8 mouse cellular contexts compared by ENCODE assay signal in genomic region chr7:4546591-4547131, GRCm38 (mm10). TPM values are rescaled to one million over a fixed set of nuclear protein-coding genes. Genes with fewer than 3 reads are reported as not detected.
DNase-seq lines count a peak whose midpoint lies in the region; ATAC-seq and TF ChIP-seq lines count a peak whose summit lies in the region.

No protein-coding gene starts in this region.

- H3K9ac ChIP-seq in embryonic facial prominence, embryonic 11.5 days (replicated peaks; ENCODE audit: low read length): peak overlapping the region; percentile 43
- H3K9ac ChIP-seq in heart, embryonic 12.5 days: no peak overlapping the region
- H3K9ac ChIP-seq in kidney, embryonic 15.5 days: peak overlapping the region; percentile 33; the same call in 1 of the 2 replicates
- H3K9ac ChIP-seq in limb, embryonic 12.5 days (replicated peaks): 0 out of 2 replicates have a peak overlapping the region, but pooled peaks have one; percentile 34
- H3K9ac ChIP-seq in midbrain, embryonic 14.5 days (replicated peaks; ENCODE audit: low read length): peak overlapping the region; percentile 71

- peak overlapping the region; percentile 65 for H3K4me2 ChIP-seq in embryonic facial prominence, embryonic 11.5 days (ENCODE audit: low read depth, low read length)
- H3K4me2 ChIP-seq in heart, embryonic 12.5 days: peak overlapping the region; percentile 65
- H3K4me2 ChIP-seq in kidney, embryonic 15.5 days: peak overlapping the region; percentile 75
- peak overlapping the region; percentile 72 for H3K4me2 ChIP-seq in limb, embryonic 12.5 days
- peak overlapping the region; percentile 82 for H3K4me2 ChIP-seq in midbrain, embryonic 14.5 days (ENCODE audit: low read length)

- 3% methylated on average over 26 of the region's 26 CpGs for WGBS in embryonic facial prominence, embryonic 11.5 days
- 5% methylated on average over 26 of the region's 26 CpGs for WGBS in heart, embryonic 12.5 days
- WGBS in kidney, embryonic 15.5 days: 3% methylated on average over 26 of the region's 26 CpGs
- WGBS in limb, embryonic 12.5 days: 3% methylated on average over 26 of the region's 26 CpGs
- under 1% methylated on average over 26 of the region's 26 CpGs for WGBS in midbrain, embryonic 14.5 days
- WGBS in thymus, adult 2 months: 7% methylated on average over 26 of the region's 26 CpGs

- H3K36me3 ChIP-seq in embryonic facial prominence, embryonic 11.5 days (replicated peaks; ENCODE audit: control insufficient read depth, insufficient read depth, low read depth, low read length): no peaks in the 10 kb centered on the region
- H3K36me3 ChIP-seq in heart, embryonic 12.5 days: no peaks in the 10 kb centered on the region
- H3K36me3 ChIP-seq in kidney, embryonic 15.5 days: no peaks in the 10 kb centered on the region
- H3K36me3 ChIP-seq in limb, embryonic 12.5 days: no peaks in the 10 kb centered on the region
- peaks cover 13% of the 10 kb centered on the region for H3K36me3 ChIP-seq in midbrain, embryonic 14.5 days (ENCODE audit: control insufficient read depth, insufficient read depth, low read length)
- H3K36me3 ChIP-seq in thymus, adult 2 months (ENCODE audit: control insufficient read depth, insufficient read depth, low read length): no peaks in the 10 kb centered on the region

- DNase-seq in brain, adult 2 months (ENCODE audit: low read depth, low spot score): peak; percentile 97
- peak; percentile 81 for DNase-seq in embryonic facial prominence, embryonic 11.5 days (ENCODE audit: low spot score)
- peak; percentile 97 for DNase-seq in midbrain, embryonic 14.5 days
- DNase-seq in telencephalon, adult 2 months (ENCODE audit: low read depth, low spot score): peak; percentile 95
- DNase-seq in thymus, adult 2 months: no peak

- TF ChIP-seq CTCF in thymus, adult 2 months (IDR thresholded peaks at IDR 0.05; ENCODE audit: borderline replicate concordance, control insufficient read depth, extremely low read depth, insufficient read depth, low read length, poor library complexity): no peak

- H3K27ac ChIP-seq in embryonic facial prominence, embryonic 11.5 days (replicated peaks; ENCODE audit: low read depth, low read length): no peak overlapping the region
- no peak overlapping the region for H3K27ac ChIP-seq in heart, embryonic 12.5 days (ENCODE audit: poor library complexity, severe bottlenecking)
- H3K27ac ChIP-seq in kidney, embryonic 15.5 days: no peak overlapping the region
- no peak overlapping the region for H3K27ac ChIP-seq in limb, embryonic 12.5 days
- H3K27ac ChIP-seq in midbrain, embryonic 14.5 days (replicated peaks; ENCODE audit: low read depth, low read length): peak overlapping the region; percentile 94
- no peak overlapping the region for H3K27ac ChIP-seq in thymus, adult 2 months (ENCODE audit: control insufficient read depth, insufficient read depth, low read length)

- H3K27me3 ChIP-seq in embryonic facial prominence, embryonic 11.5 days (ENCODE audit: control insufficient read depth, insufficient read depth, low read length): peaks cover 2% of the 10 kb centered on the region; the same call in 1 of the 2 replicates
- peaks cover 46% of the 10 kb centered on the region for H3K27me3 ChIP-seq in heart, embryonic 12.5 days (replicated peaks)
- peaks cover 9% of the 10 kb centered on the region for H3K27me3 ChIP-seq in kidney, embryonic 15.5 days
- H3K27me3 ChIP-seq in limb, embryonic 12.5 days: peaks cover 21% of the 10 kb centered on the region; the same call in 1 of the 2 replicates
- no peaks in the 10 kb centered on the region for H3K27me3 ChIP-seq in midbrain, embryonic 14.5 days (ENCODE audit: control insufficient read depth, insufficient read depth, low read length)
- no peaks in the 10 kb centered on the region; the same call in 1 of the 2 replicates for H3K27me3 ChIP-seq in thymus, adult 2 months (ENCODE audit: control insufficient read depth, insufficient read depth, low read length)

- TF ChIP-seq POLR2A in thymus, adult 2 months (IDR thresholded peaks at IDR 0.05; ENCODE audit: control insufficient read depth, extremely low read depth, insufficient read depth, low read length, poor library complexity): no peak

- H3K9me3 ChIP-seq in embryonic facial prominence, embryonic 11.5 days (replicated peaks; ENCODE audit: control insufficient read depth, low read length): no peaks in the 10 kb centered on the region
- H3K9me3 ChIP-seq in heart, embryonic 12.5 days (replicated peaks): no peaks in the 10 kb centered on the region
- H3K9me3 ChIP-seq in kidney, embryonic 15.5 days (replicated peaks): no peaks in the 10 kb centered on the region
- no peaks in the 10 kb centered on the region for H3K9me3 ChIP-seq in limb, embryonic 12.5 days
- no peaks in the 10 kb centered on the region for H3K9me3 ChIP-seq in midbrain, embryonic 14.5 days (ENCODE audit: control insufficient read depth, low read length)

- H3K4me1 ChIP-seq in embryonic facial prominence, embryonic 11.5 days (ENCODE audit: control insufficient read depth, insufficient read depth, low read length): no peaks in the 10 kb centered on the region; the same call in 1 of the 2 replicates
- H3K4me1 ChIP-seq in heart, embryonic 12.5 days (replicated peaks): peaks cover 15% of the 10 kb centered on the region
- H3K4me1 ChIP-seq in kidney, embryonic 15.5 days: peaks cover 16% of the 10 kb centered on the region
- H3K4me1 ChIP-seq in limb, embryonic 12.5 days (replicated peaks): peaks cover 8% of the 10 kb centered on the region
- peaks cover 11% of the 10 kb centered on the region for H3K4me1 ChIP-seq in midbrain, embryonic 14.5 days (ENCODE audit: control insufficient read depth, insufficient read depth, low read length)
- H3K4me1 ChIP-seq in thymus, adult 2 months (replicated peaks; ENCODE audit: control insufficient read depth, insufficient read depth, low read length): peaks cover 2% of the 10 kb centered on the region

- peak overlapping the region; percentile 31 for H3K4me3 ChIP-seq in embryonic facial prominence, embryonic 11.5 days (ENCODE audit: low read depth, low read length)
- peak overlapping the region; percentile 37 for H3K4me3 ChIP-seq in heart, embryonic 12.5 days
- peak overlapping the region; percentile 40 for H3K4me3 ChIP-seq in kidney, embryonic 15.5 days (replicated peaks)
- H3K4me3 ChIP-seq in limb, embryonic 12.5 days (replicated peaks): peak overlapping the region; percentile 40
- peak overlapping the region; percentile 59 for H3K4me3 ChIP-seq in midbrain, embryonic 14.5 days (replicated peaks; ENCODE audit: low read depth, low read length)
- H3K4me3 ChIP-seq in thymus, adult 2 months (ENCODE audit: control insufficient read depth, insufficient read depth, low read length): no peak overlapping the region

- peak; percentile 88 for ATAC-seq in embryonic facial prominence, embryonic 11.5 days (replicated peaks; ENCODE audit: insufficient number of reproducible peaks, low FRiP score, low TSS enrichment, low read depth)
- peak; percentile 73 for ATAC-seq in heart, embryonic 12.5 days (ENCODE audit: insufficient number of reproducible peaks, low FRiP score)
- ATAC-seq in kidney, embryonic 15.5 days (replicated peaks; ENCODE audit: low FRiP score): peak; percentile 79
- ATAC-seq in limb, embryonic 12.5 days (ENCODE audit: insufficient number of reproducible peaks, insufficient read depth, low FRiP score, low TSS enrichment, low read depth): peak; percentile 70
- ATAC-seq in midbrain, embryonic 14.5 days (ENCODE audit: low FRiP score, low TSS enrichment): peak; percentile 91

RNA-seq across cellular contexts. Expression of gene Syt5, which starts 0.7 kb away (rescaled TPM):
- 4.8 and 6.6 TPM in 2 replicates for polyA plus RNA-seq in embryonic facial prominence, embryonic 11.5 days (2014; fragmentation: Nextera tagmentation; extraction: Ambion mirVana)
- 1.4 and 1.6 TPM in 2 replicates for polyA plus RNA-seq in heart, embryonic 12.5 days (2016; fragmentation: Nextera tagmentation; extraction: Ambion mirVana)
- 6.5 and 7.5 TPM in 2 replicates for polyA plus RNA-seq in kidney, embryonic 15.5 days (2015; fragmentation: Nextera tagmentation; extraction: Ambion mirVana)
- 6.6 and 6.8 TPM in 2 replicates for polyA plus RNA-seq in limb, embryonic 12.5 days (2016; fragmentation: Nextera tagmentation; extraction: Ambion mirVana)
- polyA plus RNA-seq in midbrain, embryonic 14.5 days (2014; fragmentation: Nextera tagmentation; extraction: Ambion mirVana): 106 and 143 TPM in 2 replicates
- polyA plus RNA-seq in thymus, adult 2 months (2012; rRNA removed): 0.39 and 0.54 TPM in 2 replicates

RNA-seq across cellular contexts. Expression of gene Dnaaf3, which starts 14.4 kb away (rescaled TPM):
- 1.0 and 1.6 TPM in 2 replicates for polyA plus RNA-seq in embryonic facial prominence, embryonic 11.5 days (2014; fragmentation: Nextera tagmentation; extraction: Ambion mirVana)
- polyA plus RNA-seq in heart, embryonic 12.5 days (2016; fragmentation: Nextera tagmentation; extraction: Ambion mirVana): 0.54 and 0.83 TPM in 2 replicates
- 3.2 and 3.5 TPM in 2 replicates for polyA plus RNA-seq in kidney, embryonic 15.5 days (2015; fragmentation: Nextera tagmentation; extraction: Ambion mirVana)
- 3.7 and 4.1 TPM in 2 replicates for polyA plus RNA-seq in limb, embryonic 12.5 days (2016; fragmentation: Nextera tagmentation; extraction: Ambion mirVana)
- 0.58 and 1.4 TPM in 2 replicates for polyA plus RNA-seq in midbrain, embryonic 14.5 days (2014; fragmentation: Nextera tagmentation; extraction: Ambion mirVana)
- 8.3 and 9.8 TPM in 2 replicates for polyA plus RNA-seq in thymus, adult 2 months (2012; rRNA removed)

RNA-seq across cellular contexts. Expression of gene Tnni3, which starts 22.6 kb away (rescaled TPM):
- 2.6 and 9.9 TPM in 2 replicates for polyA plus RNA-seq in embryonic facial prominence, embryonic 11.5 days (2014; fragmentation: Nextera tagmentation; extraction: Ambion mirVana)
- polyA plus RNA-seq in heart, embryonic 12.5 days (2016; fragmentation: Nextera tagmentation; extraction: Ambion mirVana): 1,739 and 1,749 TPM in 2 replicates
- 6.6 and 6.9 TPM in 2 replicates for polyA plus RNA-seq in kidney, embryonic 15.5 days (2015; fragmentation: Nextera tagmentation; extraction: Ambion mirVana)
- polyA plus RNA-seq in limb, embryonic 12.5 days (2016; fragmentation: Nextera tagmentation; extraction: Ambion mirVana): 4.3 and 5.7 TPM in 2 replicates
- polyA plus RNA-seq in midbrain, embryonic 14.5 days (2014; fragmentation: Nextera tagmentation; extraction: Ambion mirVana): 1.5 and 2.0 TPM in 2 replicates
- 79.0 and 1,187 TPM in 2 replicates for polyA plus RNA-seq in thymus, adult 2 months (2012; rRNA removed)

RNA-seq across cellular contexts. Expression of gene Tnnt1, which starts 30.5 kb away (rescaled TPM):
- polyA plus RNA-seq in embryonic facial prominence, embryonic 11.5 days (2014; fragmentation: Nextera tagmentation; extraction: Ambion mirVana): 44.9 and 61.5 TPM in 2 replicates
- polyA plus RNA-seq in heart, embryonic 12.5 days (2016; fragmentation: Nextera tagmentation; extraction: Ambion mirVana): 543 and 550 TPM in 2 replicates
- 37.2 and 48.6 TPM in 2 replicates for polyA plus RNA-seq in kidney, embryonic 15.5 days (2015; fragmentation: Nextera tagmentation; extraction: Ambion mirVana)
- polyA plus RNA-seq in limb, embryonic 12.5 days (2016; fragmentation: Nextera tagmentation; extraction: Ambion mirVana): 186 and 195 TPM in 2 replicates
- polyA plus RNA-seq in midbrain, embryonic 14.5 days (2014; fragmentation: Nextera tagmentation; extraction: Ambion mirVana): 2.6 and 2.7 TPM in 2 replicates
- polyA plus RNA-seq in thymus, adult 2 months (2012; rRNA removed): 1.8 TPM in 2 replicates

RNA-seq across cellular contexts. Expression of gene Ppp1r12c, which starts 45.2 kb away (rescaled TPM):
- 33.0 and 35.3 TPM in 2 replicates for polyA plus RNA-seq in embryonic facial prominence, embryonic 11.5 days (2014; fragmentation: Nextera tagmentation; extraction: Ambion mirVana)
- polyA plus RNA-seq in heart, embryonic 12.5 days (2016; fragmentation: Nextera tagmentation; extraction: Ambion mirVana): 50.2 and 53.9 TPM in 2 replicates
- polyA plus RNA-seq in kidney, embryonic 15.5 days (2015; fragmentation: Nextera tagmentation; extraction: Ambion mirVana): 38.2 and 43.9 TPM in 2 replicates
- polyA plus RNA-seq in limb, embryonic 12.5 days (2016; fragmentation: Nextera tagmentation; extraction: Ambion mirVana): 65.3 and 70.3 TPM in 2 replicates
- 46.2 and 50.7 TPM in 2 replicates for polyA plus RNA-seq in midbrain, embryonic 14.5 days (2014; fragmentation: Nextera tagmentation; extraction: Ambion mirVana)
- 136 and 162 TPM in 2 replicates for polyA plus RNA-seq in thymus, adult 2 months (2012; rRNA removed)

Comparison
In these comparisons a context has a peak if more than half of its experiments do, and no peak if none do; other contexts are left out.
1. RNA of gene Syt5, which starts 0.7 kb away (polyA plus RNA-seq): 106 to 143 TPM in midbrain, embryonic 14.5 days; 6.5 to 7.5 TPM in kidney, embryonic 15.5 days, 6.6 to 6.8 TPM in limb, embryonic 12.5 days, 4.8 to 6.6 TPM in embryonic facial prominence, embryonic 11.5 days, 1.4 to 1.6 TPM in heart, embryonic 12.5 days and 0.39 to 0.54 TPM in thymus, adult 2 months; every median in the first group is over 10 times any median in the second.
2. Peak in every context shown above with its lines, with median percentiles within 50 percentile points of each other: ATAC-seq and H3K4me2 ChIP-seq.